Mouse (Mus musculus) embryonic fibroblast, embryonic 13.5 days (primary cell): Measurements from ENCODE around the gene Fam118a.

ENCODE experiments used
- CTCF ChIP-seq: IDR thresholded peaks from 2 replicates; pipeline ENCODE4 v1.5.1; 2011; ENCODE audit warnings: mild to moderate bottlenecking, control low read depth, low read length, moderate library complexity, borderline replicate concordance; ENCODE audit not compliant: insufficient read depth
- POLR2A ChIP-seq: IDR thresholded peaks from 2 replicates; pipeline ENCODE4 v1.6.1; 2011; ENCODE audit warnings: low read depth, mild to moderate bottlenecking, control low read depth, low read length, moderate library complexity

GRCm38 (mm10) chr15:85055186-85055585 lies 26.4 kb downstream of the Fam118a start:
- no peak for TF ChIP-seq POLR2A
- TF ChIP-seq CTCF: no peak
